Mouse (Mus musculus) adrenal gland, adult 10 weeks (tissue): ENCODE results near the gene Olfr368. TPM values are rescaled to one million over a fixed set of nuclear protein-coding genes. Genes with fewer than 3 reads are reported as not detected.

ENCODE experiments used
- polyA plus RNA-seq: library from polyadenylated mRNA; stranded (reverse); fragments of 350-450 nt; fragmentation: Illumina TruSeq; extraction: RNeasy Lipid Tissue Mini Kit (QIAGEN cat#74804); gene quantifications from one replicate; pipeline ENCODE4 v1.2.3, GENCODE M21; 2014; ENCODE audit warnings: low read depth, low replicate concordance

Olfr368 gene
- not detected for polyA plus RNA-seq

DNA sequence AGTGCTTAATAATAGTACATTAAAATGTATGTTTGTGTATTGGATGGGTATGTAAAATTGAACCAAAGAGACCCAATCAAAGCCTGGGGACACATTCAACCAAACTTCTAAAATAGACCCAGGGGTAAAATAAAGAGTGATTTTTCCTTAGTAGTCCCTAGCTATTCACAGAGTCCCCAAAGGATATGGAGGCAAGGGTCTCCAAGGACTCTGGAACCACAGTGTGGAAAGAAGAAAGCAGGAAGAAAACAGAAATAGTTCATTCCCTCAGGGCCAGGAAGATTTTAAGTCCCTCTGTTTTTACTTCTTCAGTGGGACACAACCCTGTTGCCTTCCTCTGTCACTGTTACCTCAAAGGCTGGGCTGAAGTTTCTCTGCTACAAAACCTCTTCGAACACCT is at the start of gene Olfr368:
TSS of gene Olfr368 (plus strand) at position 301 of the 400 bp plus-strand sequence.

GRCm38 (mm10) chr2:37358633-37359540 is 32.6 kb downstream of the Olfr368 start, which contains the start of gene Pdcl:
TSS of gene Pdcl (minus strand) at chr2:37359332.

Other genes starting within 250 kb of the Olfr368 start
- gene Olfr361, start 237.2 kb upstream of the Olfr368 start, polyA plus RNA-seq, result not detected
- not detected for gene Olfr362, start 208.6 kb upstream of the Olfr368 start, polyA plus RNA-seq
- gene Olfr364-ps1, start 187.2 kb upstream of the Olfr368 start, polyA plus RNA-seq, result not detected
- not detected for gene Olfr365, start 138.3 kb upstream of the Olfr368 start, polyA plus RNA-seq
- not detected for gene Olfr366, start 114.9 kb upstream of the Olfr368 start, polyA plus RNA-seq
- gene Pdcl, start 32.8 kb downstream of the Olfr368 start, polyA plus RNA-seq, result 111 TPM
- gene Rc3h2, start 96.4 kb downstream of the Olfr368 start, polyA plus RNA-seq, result 55.3 TPM
- 20.5 TPM for gene Zbtb26, start 116.6 kb downstream of the Olfr368 start, polyA plus RNA-seq
- gene Zbtb6, start 116.7 kb downstream of the Olfr368 start, polyA plus RNA-seq, result 56.1 TPM
- 80.6 TPM for gene Rabgap1, start 116.8 kb downstream of the Olfr368 start, polyA plus RNA-seq
- gene Gpr21, start 189.8 kb downstream of the Olfr368 start, polyA plus RNA-seq, result not detected